Mouse (Mus musculus) C2C12 (cell line): Measurements from ENCODE around the gene Mrpl33. TPM values are rescaled to one million over a fixed set of nuclear protein-coding genes. Genes with fewer than 3 reads are reported as not detected.

ENCODE experiments used
- H3K27me3 ChIP-seq: one replicate; pipeline ENCODE4 v1.6.1; 2011; ENCODE audit not compliant: control insufficient read depth, insufficient read depth, insufficient read length
- H3K36me3 ChIP-seq: one replicate; pipeline ENCODE4 v1.6.1; 2011; ENCODE audit not compliant: control insufficient read depth, insufficient read depth
- H3K4me3 ChIP-seq: one replicate; pipeline ENCODE4 v1.5.1; 2011; ENCODE audit warnings: mild to moderate bottlenecking, control low read depth; ENCODE audit not compliant: poor library complexity, insufficient read depth, severe bottlenecking
- H3K79me2 ChIP-seq: one replicate; pipeline ENCODE4 v1.6.1; 2011; ENCODE audit not compliant: control insufficient read depth, insufficient read depth
- H3K79me3 ChIP-seq: one replicate; pipeline ENCODE4 v1.6.1; 2011; ENCODE audit warnings: low read depth, control low read depth
- H3ac ChIP-seq: one replicate; pipeline ENCODE3; 2011; ENCODE audit warnings: low read depth; ENCODE audit not compliant: control insufficient read depth, insufficient read length
- CEBPB ChIP-seq: IDR thresholded peaks from one replicate; pipeline ENCODE4 v1.6.1; 2011; ENCODE audit warnings: low read depth, mild to moderate bottlenecking, control low read depth, moderate library complexity
- CTCF ChIP-seq: IDR thresholded peaks from one replicate; pipeline ENCODE4 v1.5.1; 2011; ENCODE audit not compliant: control insufficient read depth, insufficient read depth, insufficient read length
- FOSL1 ChIP-seq: IDR thresholded peaks from one replicate; pipeline ENCODE4 v1.8.0; 2011; ENCODE audit warnings: mild to moderate bottlenecking, low read length; ENCODE audit not compliant: poor library complexity, insufficient read depth, severe bottlenecking
- MAX ChIP-seq: IDR thresholded peaks from one replicate; pipeline ENCODE4 v1.6.1; 2011; ENCODE audit warnings: mild to moderate bottlenecking, control low read depth
- MYOD1 ChIP-seq: IDR thresholded peaks from one replicate; pipeline ENCODE4 v1.6.1; 2011; ENCODE audit warnings: low read depth; ENCODE audit not compliant: control insufficient read depth, insufficient read length
- MYOG ChIP-seq: IDR thresholded peaks from one replicate; pipeline ENCODE4 v1.6.1; 2011; ENCODE audit not compliant: control insufficient read depth, insufficient read length; ENCODE audit errors: extremely low read depth
- USF1 ChIP-seq: IDR thresholded peaks from one replicate; pipeline ENCODE4 v1.6.1; 2011; ENCODE audit warnings: low read depth, mild to moderate bottlenecking, control low read depth, moderate library complexity
- polyA plus RNA-seq: library from polyadenylated mRNA; unstranded; fragments of >200 nt; fragmentation: generic; extraction: Trizol; gene quantifications from one replicate; pipeline ENCODE4 v1.2.1, GENCODE M21; 2012; ENCODE audit warnings: missing spikeins

Mrpl33 gene
- polyA plus RNA-seq, 1 experiment = 228 TPM

DNA sequence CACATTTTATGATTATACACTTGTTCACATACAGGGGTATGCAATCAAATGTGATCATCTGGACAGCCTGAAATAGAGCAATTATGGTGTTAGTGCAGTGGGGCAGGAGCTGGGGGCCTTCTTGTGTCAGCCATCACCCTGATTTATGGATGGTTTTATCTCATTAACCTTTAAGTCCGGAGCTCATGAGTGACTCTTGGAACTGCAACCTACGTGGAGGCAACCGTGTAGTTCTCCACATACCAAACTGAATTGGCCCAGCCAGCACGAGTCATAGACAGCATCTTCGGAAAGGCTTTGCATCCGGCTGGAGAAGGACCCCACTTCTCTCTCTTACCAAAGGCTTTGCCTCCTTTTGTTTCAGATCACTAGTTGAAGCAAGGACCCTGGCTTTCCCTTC, 7.0 kb downstream of the Mrpl33 start:
- Histone ChIP-seq H3K36me3 (no peaks in the 10 kb centered on the region), H3K27me3 (no peaks in the 10 kb centered on the region), H3ac (no peak overlapping the region), H3K4me3 (no peak overlapping the region), H3K79me3 (no peaks in the 10 kb centered on the region), H3K79me2 (no peaks in the 10 kb centered on the region)
- TF ChIP-seq CTCF (no peak), FOSL1 (no peak), MAX (no peak), MYOD1 (no peak), CEBPB (no peak), MYOG (no peak), USF1 (no peak)

DNA sequence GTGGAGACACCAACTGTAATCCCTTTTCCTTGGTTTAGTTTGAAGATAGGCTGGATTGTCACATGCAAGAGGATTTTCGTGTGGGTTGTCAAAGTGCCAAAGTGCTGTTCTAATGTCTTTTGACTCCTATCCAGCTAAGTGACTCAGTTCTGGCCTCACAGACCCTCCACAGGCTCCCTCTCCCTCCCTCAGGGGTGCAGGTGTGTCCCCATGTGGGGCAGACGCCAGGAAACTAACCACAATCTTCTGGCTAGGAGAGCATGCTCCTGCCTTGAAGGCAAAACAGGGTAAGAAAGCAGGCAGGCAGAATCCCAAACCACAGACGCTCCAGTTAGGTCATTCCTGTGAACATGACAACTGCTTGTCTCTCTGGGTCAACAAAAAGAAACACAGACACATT, 9.4 kb downstream of the Mrpl33 start:
- H3K36me3 ChIP-seq = no peaks in the 10 kb centered on the region
- no peak overlapping the region for H3ac ChIP-seq
- H3K4me3 ChIP-seq = no peak overlapping the region
- peak; percentile 7 for TF ChIP-seq USF1
- peak; percentile 3 for TF ChIP-seq FOSL1
- peak; percentile 43 for TF ChIP-seq MYOD1
- peak; percentile 93 for TF ChIP-seq MAX
- no peak for TF ChIP-seq CEBPB
- no peaks in the 10 kb centered on the region for H3K79me3 ChIP-seq
- H3K27me3 ChIP-seq = no peaks in the 10 kb centered on the region
- H3K79me2 ChIP-seq = no peaks in the 10 kb centered on the region

DNA sequence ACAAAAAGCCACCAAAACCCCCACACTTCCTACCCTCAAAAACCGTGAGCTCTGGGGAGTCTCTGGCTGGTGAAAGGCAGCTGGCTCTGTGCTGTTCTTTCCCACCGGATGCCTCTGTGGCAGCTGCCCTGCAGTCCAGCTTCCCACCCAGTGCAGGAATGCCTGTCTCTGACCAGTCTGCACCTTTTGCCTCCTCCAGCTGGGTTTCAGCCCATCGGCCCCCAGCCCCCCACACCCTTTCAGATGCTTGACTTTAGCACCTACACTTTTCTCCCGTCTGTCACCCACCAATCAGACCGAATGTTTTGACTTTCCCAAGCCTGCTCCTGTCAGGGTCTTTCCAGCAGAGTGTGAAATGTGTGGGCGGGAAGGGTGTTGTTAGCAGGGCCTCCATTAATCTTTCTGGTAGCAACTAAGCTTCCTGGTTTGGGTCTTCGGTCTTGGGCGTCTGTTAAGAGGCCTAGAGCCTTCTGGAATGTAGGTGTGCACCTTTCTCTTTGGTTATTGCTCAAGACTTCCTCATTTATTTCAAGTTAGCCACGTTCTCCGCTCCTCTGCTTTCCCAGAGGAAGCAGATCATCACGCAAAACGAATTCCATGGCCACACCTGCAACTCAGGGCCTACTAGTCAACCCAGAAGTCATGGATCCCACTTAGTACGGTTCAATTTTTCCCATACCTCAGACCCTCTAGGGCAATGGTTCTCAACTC, 13.8 kb downstream of the Mrpl33 start:
- peaks cover 15% of the 10 kb centered on the region for H3K79me3 ChIP-seq
- no peaks in the 10 kb centered on the region for H3K27me3 ChIP-seq
- H3K36me3 ChIP-seq = peaks cover 1% of the 10 kb centered on the region
- H3K79me2 ChIP-seq = peaks cover 16% of the 10 kb centered on the region
- H3ac ChIP-seq = no peak overlapping the region
- no peak overlapping the region for H3K4me3 ChIP-seq
- TF ChIP-seq MYOG = no peak
- no peak for TF ChIP-seq MYOD1
- no peak for TF ChIP-seq CEBPB
- no peak for TF ChIP-seq USF1
- no peak for TF ChIP-seq CTCF
- no peak for TF ChIP-seq FOSL1
- no peak for TF ChIP-seq MAX

DNA sequence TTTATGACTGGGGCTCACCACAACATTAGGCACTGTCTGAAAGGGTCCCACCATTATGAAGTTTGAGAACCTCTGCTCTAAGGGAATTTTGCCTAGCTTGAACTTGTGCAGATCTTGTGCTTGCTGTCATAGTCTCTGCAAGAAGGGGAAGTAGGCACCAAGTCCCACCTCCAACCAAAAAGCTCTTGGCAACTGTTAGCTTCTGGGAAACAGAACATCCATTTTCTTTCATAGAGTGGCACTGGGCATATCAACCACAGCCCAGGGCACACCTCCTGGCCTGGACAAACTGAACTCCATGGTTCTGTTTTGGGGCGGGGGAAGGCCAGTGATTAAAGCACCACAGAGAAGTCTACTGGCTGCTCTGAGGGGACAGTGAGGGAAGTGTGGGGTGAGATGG, 14.5 kb downstream of the Mrpl33 start:
- Histone ChIP-seq H3K79me3 (peaks cover 21% of the 10 kb centered on the region), H3K4me3 (no peak overlapping the region), H3K27me3 (no peaks in the 10 kb centered on the region), H3ac (no peak overlapping the region), H3K79me2 (peaks cover 23% of the 10 kb centered on the region), H3K36me3 (peaks cover 8% of the 10 kb centered on the region)
- no peak for TF ChIP-seq CEBPB
- no peak for TF ChIP-seq CTCF

DNA sequence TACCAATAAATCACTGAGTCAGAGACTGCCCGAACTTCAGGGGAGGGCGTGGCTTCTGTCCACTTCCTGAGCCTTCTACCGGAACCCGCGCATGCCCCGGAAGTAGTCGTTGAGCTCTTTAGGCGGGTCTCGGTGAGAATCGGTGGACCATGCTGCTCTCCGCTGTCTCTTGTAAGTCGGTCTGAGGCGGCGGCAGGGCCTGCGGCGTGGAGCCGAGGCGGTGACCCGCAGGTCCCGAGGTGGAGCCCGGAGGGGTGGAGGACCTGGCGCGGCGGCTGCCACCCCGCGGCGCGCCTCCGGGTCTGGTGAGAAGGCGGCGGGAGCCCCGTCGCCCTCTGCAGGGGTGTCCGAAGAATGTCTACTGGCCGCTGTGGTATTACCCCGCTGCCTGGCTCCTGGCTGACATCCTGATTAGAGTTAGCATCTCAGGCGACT, 17.1 kb downstream of the Mrpl33 start:
- Histone ChIP-seq H3K27me3 (no peaks in the 10 kb centered on the region), H3ac (peak overlapping the region; percentile 78), H3K4me3 (peak overlapping the region; percentile 47), H3K36me3 (peaks cover 33% of the 10 kb centered on the region), H3K79me2 (peaks cover 50% of the 10 kb centered on the region), H3K79me3 (peaks cover 40% of the 10 kb centered on the region)
- TF ChIP-seq MAX (peak; percentile 60), MYOD1 (no peak), CTCF (peak; percentile 67), FOSL1 (no peak)

DNA sequence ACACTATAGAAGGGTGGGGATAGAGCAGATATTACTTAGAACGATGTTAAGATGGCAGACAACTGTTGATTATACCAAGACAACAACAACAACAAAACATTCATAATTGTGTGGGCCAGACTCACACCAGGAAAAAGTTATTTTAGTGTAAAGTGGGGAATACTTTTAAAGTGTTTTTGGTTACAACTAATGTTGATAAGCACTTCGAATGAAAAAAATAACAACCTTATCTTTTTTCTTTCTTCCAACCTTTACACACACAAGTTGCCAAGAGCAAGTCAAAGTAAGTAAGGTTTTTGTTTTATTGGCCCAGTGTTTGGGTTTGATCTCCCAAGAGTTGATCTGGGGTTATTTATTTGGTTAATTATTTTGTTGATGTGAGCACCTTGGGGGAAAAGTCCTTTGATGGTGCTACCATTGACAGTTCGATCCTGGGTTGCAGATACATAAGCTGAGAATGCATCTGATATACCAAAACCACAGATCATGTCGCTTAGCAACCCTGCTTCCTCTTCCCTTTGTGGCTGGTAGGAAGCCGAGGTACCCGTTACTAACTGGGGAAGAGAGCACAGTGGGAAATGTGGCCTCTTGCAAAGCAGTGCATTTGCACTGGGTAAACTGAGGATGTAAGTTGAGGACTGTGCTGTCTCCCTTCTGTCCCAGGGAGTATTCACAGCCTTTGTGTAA, 17.7 kb downstream of the Mrpl33 start:
- H3K36me3 ChIP-seq = peaks cover 39% of the 10 kb centered on the region
- H3K27me3 ChIP-seq = no peaks in the 10 kb centered on the region
- H3K4me3 ChIP-seq = peak overlapping the region; percentile 47
- H3K79me3 ChIP-seq = peaks cover 46% of the 10 kb centered on the region
- TF ChIP-seq MYOD1 = no peak
- TF ChIP-seq CEBPB = no peak
- TF ChIP-seq MYOG = no peak
- H3K79me2 ChIP-seq = peaks cover 56% of the 10 kb centered on the region
- H3ac ChIP-seq = peak overlapping the region; percentile 78
